Mouse (Mus musculus) intestine, embryonic 14.5 days (tissue): ENCODE results near the gene Cntrl. TPM values are rescaled to one million over a fixed set of nuclear protein-coding genes. Genes with fewer than 3 reads are reported as not detected.

ENCODE experiments used
- ATAC-seq: fragments of 200-750 bp; cut with Nextera tagmentation; replicated peaks from 2 replicates; pipeline ENCODE4 v1.8.0; 2017; ENCODE audit warnings: low read depth, moderate number of reproducible peaks, moderate TSS enrichment, moderate library complexity; ENCODE audit not compliant: low FRiP score, low TSS enrichment
- DNase-seq: peaks from one replicate; pipeline ENCODE4 v3.0.0-alpha.2; 2018; ENCODE audit warnings: low spot score
- H3K27ac ChIP-seq: fragments of 300-500 bp; sonication (generic); 2 replicates; pipeline ENCODE4 v1.5.1; 2014; ENCODE audit warnings: low read depth, mild to moderate bottlenecking, control low read depth
- H3K27me3 ChIP-seq: fragments of 300-500 bp; sonication (generic); replicated peaks from 2 replicates; pipeline ENCODE4 v1.6.1; 2014; ENCODE audit warnings: low read length, control low read depth; ENCODE audit not compliant: control insufficient read depth, insufficient read depth
- H3K36me3 ChIP-seq: fragments of 300-500 bp; sonication (generic); 2 replicates; pipeline ENCODE4 v1.6.1; 2014; ENCODE audit warnings: low read length, control low read depth; ENCODE audit not compliant: control insufficient read depth, insufficient read depth
- H3K4me1 ChIP-seq: fragments of 300-500 bp; sonication (generic); replicated peaks from 2 replicates; pipeline ENCODE4 v1.6.1; 2014; ENCODE audit warnings: low read length, control low read depth, mixed read lengths; ENCODE audit not compliant: control insufficient read depth, insufficient read depth
- H3K4me2 ChIP-seq: fragments of 300-500 bp; sonication (generic); 2 replicates; pipeline ENCODE4 v1.6.1; 2014; ENCODE audit warnings: low read length
- H3K4me3 ChIP-seq: fragments of 300-500 bp; sonication (generic); 2 replicates; pipeline ENCODE4 v1.5.1; 2014; ENCODE audit warnings: low read depth, low read length, control low read depth, mixed read lengths
- H3K9ac ChIP-seq: fragments of 300-500 bp; sonication (generic); 2 replicates; pipeline ENCODE4 v1.6.1; 2014; ENCODE audit warnings: mild to moderate bottlenecking, low read length
- H3K9me3 ChIP-seq: fragments of 300-500 bp; sonication (generic); 2 replicates; pipeline ENCODE4 v1.6.1; 2016; ENCODE audit warnings: low read length, control low read depth; ENCODE audit not compliant: control insufficient read depth
- WGBS: fragments of 180-500 bp; shearing (Covaris S2); extraction: QIAGEN DNeasy Blood & Tissue Kit; methylation state at CpG from one replicate; pipeline ENCODE4 v1.1.7; 2014; 5-methylcytosine and 5-hydroxymethylcytosine counted together
- polyA plus RNA-seq: library from polyadenylated mRNA; unstranded; fragments of >200 nt; fragmentation: Nextera tagmentation; extraction: Ambion mirVana; gene quantifications from 2 replicates; pipeline ENCODE4 v1.2.1, GENCODE M21; 2014

Gene Cntrl
- polyA plus RNA-seq, 1 experiment from 2014 or later = 27.4 TPM

DNA sequence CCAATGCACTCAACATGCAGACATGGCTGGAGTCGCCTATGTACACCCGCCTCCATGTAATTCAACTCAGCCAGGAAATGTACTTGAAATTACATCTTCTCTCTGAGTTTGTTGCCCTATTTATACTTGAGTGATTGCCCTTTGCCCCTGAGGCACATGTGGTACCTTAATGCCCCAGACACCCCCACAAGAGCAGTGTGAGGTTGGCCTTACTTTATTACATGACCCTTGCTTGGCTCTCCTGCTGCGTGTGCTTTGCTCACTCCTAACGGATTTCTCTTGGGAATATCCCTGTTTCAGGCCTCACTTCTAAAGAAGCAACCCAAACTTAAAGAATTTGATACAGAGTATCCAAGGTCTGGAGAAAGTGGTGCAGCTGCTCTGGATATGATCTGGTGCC lies 39.0 kb upstream of the Cntrl start:
- Histone ChIP-seq H3K4me1 (no peaks in the 10 kb centered on the region), H3K4me2 (no peak overlapping the region), H3K4me3 (no peak overlapping the region), H3K9ac (no peak overlapping the region), H3K27me3 (no peaks in the 10 kb centered on the region), H3K36me3 (no peaks in the 10 kb centered on the region), H3K27ac (no peak overlapping the region), H3K9me3 (no peaks in the 10 kb centered on the region)
- 80% methylated on average over 4 of the region's 4 CpGs for WGBS
- ATAC-seq = no peak
- DNase-seq = no peak

DNA sequence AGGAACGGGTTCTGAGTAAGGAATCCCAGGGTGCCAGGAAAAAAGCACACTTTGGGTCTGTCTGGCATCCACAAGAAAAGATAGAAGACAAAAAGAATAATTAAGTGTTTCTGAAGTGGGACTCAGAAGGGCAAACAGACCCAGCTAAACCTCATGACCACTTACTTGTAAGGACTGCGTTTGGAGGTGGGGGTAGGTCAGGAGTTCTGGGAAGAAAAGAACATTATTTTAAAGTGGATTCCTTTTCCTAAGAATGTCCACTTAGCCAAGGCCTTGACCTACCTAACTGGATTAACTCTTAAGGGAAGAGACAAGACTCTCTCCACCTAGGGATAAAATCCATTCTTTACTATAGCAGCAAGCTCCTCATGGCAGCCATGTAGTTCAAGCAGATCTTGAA lies 36.7 kb upstream of the Cntrl start:
- 57% methylated on average over 2 of the region's 2 CpGs for WGBS
- Histone ChIP-seq H3K36me3 (no peaks in the 10 kb centered on the region), H3K9ac (no peak overlapping the region), H3K4me2 (no peak overlapping the region), H3K4me3 (no peak overlapping the region), H3K9me3 (no peaks in the 10 kb centered on the region), H3K4me1 (no peaks in the 10 kb centered on the region), H3K27me3 (no peaks in the 10 kb centered on the region), H3K27ac (no peak overlapping the region)
- DNase-seq (no peak), ATAC-seq (no peak)

DNA sequence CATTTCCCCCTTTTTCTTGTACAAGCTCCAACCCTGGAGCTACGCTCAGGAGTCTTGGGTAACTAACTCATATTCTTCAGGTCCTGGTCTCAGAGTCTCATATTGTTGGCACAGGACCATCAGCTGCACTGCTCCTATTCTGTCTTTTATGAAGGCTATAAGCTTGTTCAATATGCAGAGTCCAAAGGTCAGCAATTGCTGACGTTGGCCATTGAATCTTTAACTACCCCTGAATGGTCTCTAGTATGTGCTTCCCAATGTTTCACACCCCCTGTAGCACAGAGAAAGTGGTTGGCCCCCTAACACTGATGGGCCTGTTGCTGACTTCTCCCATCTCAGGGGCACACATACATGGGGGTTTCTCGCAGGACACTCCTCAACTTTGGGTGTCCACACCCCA lies 35.0 kb upstream of the Cntrl start:
- Histone ChIP-seq H3K9me3 (no peaks in the 10 kb centered on the region), H3K4me3 (no peak overlapping the region), H3K27me3 (no peaks in the 10 kb centered on the region), H3K36me3 (no peaks in the 10 kb centered on the region), H3K9ac (no peak overlapping the region), H3K27ac (no peak overlapping the region), H3K4me1 (no peaks in the 10 kb centered on the region), H3K4me2 (no peak overlapping the region)
- WGBS = 79% methylated on average over 3 of the region's 3 CpGs
- DNase-seq = no peak
- 0 out of 2 replicates have a peak, but pooled peaks have one; percentile 53 for ATAC-seq

DNA sequence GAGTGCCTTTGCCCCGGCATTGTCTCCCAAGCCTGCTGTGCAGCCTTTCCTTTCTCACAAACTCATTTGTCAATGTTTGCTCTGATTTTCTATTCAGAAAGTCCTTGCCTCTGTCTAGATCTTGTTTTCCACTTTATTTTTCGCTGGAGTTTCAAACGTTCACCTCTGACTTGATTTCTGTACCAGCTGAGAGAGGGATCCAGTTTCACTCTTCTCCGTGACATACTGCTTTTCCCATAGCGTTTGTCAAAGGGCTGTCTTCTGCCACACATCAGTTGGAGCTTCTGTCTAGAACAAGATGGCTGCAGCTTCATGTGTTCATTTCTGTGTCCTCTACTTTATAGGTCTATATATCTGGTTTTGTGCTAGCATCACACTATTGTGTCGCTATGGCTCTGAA lies 30.1 kb upstream of the Cntrl start:
- WGBS = 65% methylated on average over 6 of the region's 6 CpGs
- Histone ChIP-seq H3K27me3 (no peaks in the 10 kb centered on the region), H3K4me3 (no peak overlapping the region), H3K4me2 (no peak overlapping the region), H3K36me3 (no peaks in the 10 kb centered on the region), H3K9me3 (no peaks in the 10 kb centered on the region), H3K9ac (no peak overlapping the region), H3K4me1 (no peaks in the 10 kb centered on the region), H3K27ac (no peak overlapping the region)
- no peak for DNase-seq
- no peak for ATAC-seq

DNA sequence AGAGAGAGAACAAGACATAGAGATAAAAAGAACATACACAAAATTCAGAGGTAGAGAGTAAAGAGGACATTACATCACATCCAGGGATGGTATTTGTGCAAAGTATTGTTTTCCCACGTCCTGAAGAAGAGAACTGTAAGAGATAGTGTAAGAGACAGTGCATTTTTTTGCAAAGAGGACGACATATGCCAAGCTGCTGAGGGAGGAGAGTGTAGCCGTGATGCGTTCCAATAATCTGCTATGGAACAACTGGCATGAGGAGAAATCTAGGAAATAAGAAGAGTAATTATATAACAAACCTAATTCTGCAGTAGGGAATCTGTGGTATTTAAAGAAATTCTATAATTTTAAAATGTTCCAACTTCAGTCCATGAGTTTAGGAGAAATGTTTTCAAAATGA lies 21.9 kb upstream of the Cntrl start:
- ATAC-seq = no peak
- DNase-seq = no peak
- H3K4me2 ChIP-seq = no peak overlapping the region
- no peaks in the 10 kb centered on the region for H3K27me3 ChIP-seq
- no peaks in the 10 kb centered on the region for H3K9me3 ChIP-seq
- no peak overlapping the region for H3K27ac ChIP-seq
- no peak overlapping the region for H3K4me3 ChIP-seq
- no peaks in the 10 kb centered on the region for H3K36me3 ChIP-seq
- H3K4me1 ChIP-seq = no peaks in the 10 kb centered on the region
- 70% methylated on average over 4 of the region's 4 CpGs for WGBS
- no peak overlapping the region for H3K9ac ChIP-seq

DNA sequence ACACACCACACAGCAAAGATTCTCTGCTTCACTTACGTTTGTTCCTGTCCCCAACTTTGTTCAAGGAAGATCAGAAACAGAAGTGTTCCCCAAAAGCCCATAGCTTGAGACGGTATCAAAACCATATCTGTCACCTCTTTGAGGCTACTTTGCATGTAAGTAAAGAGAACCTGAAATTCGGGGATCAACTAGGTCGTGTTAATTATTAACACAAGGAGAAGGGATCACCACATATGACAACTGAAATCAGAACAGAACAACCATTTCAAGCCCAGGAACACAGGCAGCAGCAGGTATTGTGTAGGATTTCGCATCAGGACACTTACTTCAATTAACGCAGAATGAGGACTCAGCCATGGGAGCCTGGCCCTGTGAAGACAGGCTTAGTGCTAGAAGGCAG lies 8.8 kb upstream of the Cntrl start:
- Histone ChIP-seq H3K9ac (no peak overlapping the region), H3K4me3 (no peak overlapping the region), H3K27me3 (no peaks in the 10 kb centered on the region), H3K27ac (no peak overlapping the region), H3K4me1 (no peaks in the 10 kb centered on the region), H3K9me3 (no peaks in the 10 kb centered on the region), H3K36me3 (no peaks in the 10 kb centered on the region), H3K4me2 (no peak overlapping the region)
- WGBS = 74% methylated on average over 6 of the region's 6 CpGs
- ATAC-seq (no peak), DNase-seq (no peak)

DNA sequence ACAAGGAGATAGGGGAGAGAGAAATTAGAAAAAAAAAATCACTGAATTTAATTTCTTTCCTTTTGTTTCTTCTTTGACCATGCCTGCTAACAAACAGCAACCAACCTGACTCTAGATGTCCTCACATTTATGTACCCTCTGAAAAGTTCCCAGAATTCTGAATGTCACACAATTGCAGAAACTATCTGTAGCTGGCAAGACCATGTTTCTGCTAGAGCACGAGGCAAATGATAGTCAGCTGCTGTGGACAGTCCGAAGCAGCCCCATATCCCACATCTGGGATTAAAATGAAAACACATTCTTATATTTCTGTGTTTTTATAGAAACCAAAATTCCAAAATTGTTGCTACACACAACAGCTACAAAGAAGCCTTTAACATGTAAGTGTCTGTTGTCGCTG lies 7.8 kb upstream of the Cntrl start, which contains the start of gene AI182371:
Gene AI182371, minus strand, starts transcription at position 101 of the 400 bp plus-strand sequence.
- 94% methylated on average over 3 of the region's 3 CpGs for WGBS
- ATAC-seq = no peak
- H3K4me1 ChIP-seq = no peaks in the 10 kb centered on the region
- no peak within 1 kb of the TSS for H3K4me3 ChIP-seq
- H3K4me2 ChIP-seq = no peak within 1 kb of the TSS
- H3K27ac ChIP-seq = no peak within 1 kb of the TSS
- no peaks in the 10 kb centered on the region for H3K27me3 ChIP-seq
- DNase-seq = no peak
- H3K9ac ChIP-seq = no peak within 1 kb of the TSS
- no peaks in the 10 kb centered on the region for H3K9me3 ChIP-seq
- H3K36me3 ChIP-seq = no peaks in the 10 kb centered on the region

DNA sequence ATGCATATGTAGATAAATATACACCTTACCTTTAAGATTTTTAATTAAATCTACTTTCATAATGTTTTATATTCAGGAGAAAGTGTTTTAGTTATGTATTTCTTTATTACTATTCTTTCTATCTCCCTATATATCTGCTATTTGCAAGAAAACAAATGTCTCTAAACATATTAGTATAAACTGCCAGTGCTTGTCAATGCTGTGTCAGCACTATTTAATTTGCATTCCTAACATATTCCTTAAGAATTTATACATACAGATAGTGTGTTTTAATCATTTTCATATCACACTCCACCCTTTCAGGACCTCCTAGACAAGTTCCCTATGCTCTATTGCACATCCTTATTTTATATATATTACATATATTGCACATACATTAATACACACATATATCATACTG lies 6.5 kb upstream of the Cntrl start:
- DNase-seq (no peak), ATAC-seq (no peak)
- Histone ChIP-seq H3K4me3 (no peak overlapping the region), H3K4me2 (no peak overlapping the region), H3K9ac (no peak overlapping the region), H3K9me3 (no peaks in the 10 kb centered on the region), H3K27ac (no peak overlapping the region), H3K27me3 (no peaks in the 10 kb centered on the region), H3K36me3 (no peaks in the 10 kb centered on the region), H3K4me1 (no peaks in the 10 kb centered on the region)

DNA sequence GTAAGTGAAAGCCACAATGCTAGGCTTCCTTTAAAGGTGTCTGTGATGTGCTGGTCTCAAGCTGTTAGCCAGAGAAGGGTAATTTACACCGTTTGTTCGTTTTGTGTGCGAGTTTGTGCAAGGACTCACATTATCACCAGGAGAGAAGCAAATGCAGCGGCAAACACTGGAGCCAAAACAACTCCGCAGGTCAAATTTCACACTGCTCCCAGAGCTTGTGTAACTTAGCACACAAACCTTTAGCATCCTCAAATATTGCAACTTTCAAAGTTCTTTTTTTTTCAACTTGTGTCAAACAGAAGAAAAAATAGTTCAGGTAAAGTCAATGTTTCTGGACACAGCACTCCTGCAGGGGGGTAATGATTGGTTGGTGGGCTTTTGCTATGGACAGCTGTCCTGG lies 5.7 kb upstream of the Cntrl start:
- H3K27me3 ChIP-seq = no peaks in the 10 kb centered on the region
- no peaks in the 10 kb centered on the region for H3K4me1 ChIP-seq
- H3K4me3 ChIP-seq = no peak overlapping the region
- H3K9ac ChIP-seq = no peak overlapping the region
- H3K4me2 ChIP-seq = no peak overlapping the region
- no peaks in the 10 kb centered on the region for H3K9me3 ChIP-seq
- H3K36me3 ChIP-seq = no peaks in the 10 kb centered on the region
- DNase-seq (no peak), ATAC-seq (no peak)
- no peak overlapping the region for H3K27ac ChIP-seq
- WGBS = 72% methylated on average over 5 of the region's 5 CpGs
